Mouse (Mus musculus) testis, adult 2 months (tissue): Measurements from ENCODE around the gene Slc44a3.

ENCODE experiments used
- CTCF ChIP-seq: fragments of 200-500 bp; IDR thresholded peaks from 2 replicates; pipeline ENCODE4 v1.5.1; 2012; ENCODE audit warnings: low read depth, mild to moderate bottlenecking, inconsistent platforms, low read length, moderate library complexity; ENCODE audit not compliant: control insufficient read depth, insufficient read depth, insufficient replicate concordance
- POLR2A ChIP-seq: fragments of 200-500 bp; IDR thresholded peaks from 2 replicates; pipeline ENCODE4 v1.6.1; 2012; ENCODE audit warnings: low read depth, mild to moderate bottlenecking, inconsistent platforms, low read length, moderate library complexity; ENCODE audit not compliant: control insufficient read depth

DNA sequence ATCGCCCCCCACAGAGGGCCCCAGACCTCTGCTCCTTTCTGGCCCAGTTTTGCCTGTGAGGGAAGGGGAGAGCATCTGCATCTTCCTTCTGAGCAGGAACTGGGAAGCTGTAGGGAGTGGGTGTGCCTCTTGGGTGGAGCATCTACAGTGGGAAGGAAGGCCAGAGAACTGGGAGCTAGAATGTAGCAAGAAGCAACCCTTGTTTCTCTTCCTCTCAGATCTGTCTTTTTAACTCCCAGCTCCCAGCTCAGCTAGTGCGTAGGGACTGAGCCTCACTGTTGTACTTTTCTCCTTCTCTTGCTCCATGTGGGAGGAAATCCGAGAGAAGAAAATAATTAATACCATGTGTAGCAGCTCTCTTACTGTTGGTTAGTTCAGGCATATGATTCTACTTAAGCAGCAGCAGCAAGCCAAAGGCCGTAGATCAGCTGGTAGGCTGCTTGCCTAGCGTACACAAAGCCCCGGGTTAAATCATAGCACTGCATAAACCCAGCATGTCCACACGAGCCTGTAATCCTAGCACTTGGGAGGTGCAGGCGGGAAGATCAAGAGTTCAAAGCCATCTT, 98.2 kb downstream of the Slc44a3 start:
- TF ChIP-seq CTCF (no peak), POLR2A (no peak)
